Mouse (Mus musculus) gastrocnemius, postnatal 36 days (tissue): ENCODE results near the gene Kctd19. TPM values are rescaled to one million over a fixed set of nuclear protein-coding genes. Genes with fewer than 3 reads are reported as not detected.

Experiments used
- DNase-seq, 2 experiments: peaks; one replicate each; pipeline ENCODE4 v3.0.0; 2022
- intact Hi-C: fragments of 180-260 bp; cut with DNase I; formaldehyde crosslinking; loops from one replicate; pipeline ENCODE4 v1.15.1; 2025
- total RNA-seq, 2 experiments: library from RNA; stranded (reverse); gene quantifications; 2 replicates each; pipeline ENCODE4 v1.2.3; 2021

Kctd19 gene
- total RNA-seq, 2 experiments from 2014 or later: not detected

DNA sequence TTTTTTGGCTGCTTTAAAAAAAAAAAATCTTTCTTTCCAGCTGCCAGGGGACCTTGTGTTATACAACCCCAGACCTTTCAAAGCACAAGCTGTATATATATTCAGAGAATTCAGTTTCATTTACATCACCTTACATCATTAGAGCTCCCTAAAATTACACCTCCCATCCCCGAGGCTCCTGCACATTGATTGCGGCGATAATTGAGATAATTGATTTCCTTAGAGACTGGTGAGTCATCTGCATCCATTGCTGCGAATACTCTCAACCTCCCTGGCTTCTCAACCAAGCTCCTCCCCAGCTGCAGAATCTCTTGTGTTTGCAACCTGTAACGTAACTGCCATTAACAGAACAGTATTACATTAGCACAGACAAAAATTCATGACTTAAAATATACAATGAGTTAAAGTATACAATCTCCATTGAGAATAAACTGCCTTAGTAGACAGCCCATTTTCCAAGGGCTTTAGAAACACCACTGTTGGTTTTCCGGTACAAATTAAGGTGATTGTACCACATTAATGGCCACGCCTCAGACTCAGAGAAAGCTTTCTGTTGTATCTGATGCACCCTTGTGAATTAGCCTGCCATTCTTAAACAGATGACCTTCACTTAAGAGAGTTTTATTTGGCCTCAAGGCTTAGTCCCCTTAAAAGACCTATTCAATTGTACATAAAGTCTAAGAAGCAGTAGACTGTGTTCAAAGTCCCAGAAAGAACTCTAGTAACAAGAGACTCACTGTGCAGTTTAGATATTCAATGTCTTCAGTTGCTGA lies 18.6 kb upstream of the Kctd19 start:
- intact Hi-C loops: loop anchor here (1.0 kb wide), 1 partner anchor 11 kb away; no protein-coding TSS in a partner anchor
- no peak for DNase-seq

DNA sequence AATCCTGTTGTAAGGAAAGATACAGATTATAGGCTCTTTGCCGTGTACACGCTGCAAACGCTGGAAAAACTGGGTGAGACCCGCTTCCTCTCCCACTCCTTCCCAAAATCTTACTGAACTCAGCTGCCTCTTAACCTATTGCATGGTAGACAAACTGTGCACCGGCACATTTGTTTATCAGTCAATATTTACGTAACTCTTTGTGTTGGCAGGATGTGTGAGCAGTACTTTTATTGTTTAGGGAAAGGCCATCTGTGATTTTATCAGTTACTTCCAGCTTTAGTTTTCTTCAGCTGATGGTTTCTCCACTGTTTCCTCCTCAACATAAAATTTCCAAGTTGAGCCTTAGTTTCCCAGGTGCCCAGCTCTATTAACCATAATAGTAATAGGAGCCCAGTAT lies 13.6 kb upstream of the Kctd19 start:
- intact Hi-C loops: no loop called here
- no peak for DNase-seq

- intact Hi-C loops: no loop called here
- no peak for DNase-seq
These were observed 8.7 kb upstream of the Kctd19 start for GRCm38 (mm10) chr8:105422006-105422405.

DNA sequence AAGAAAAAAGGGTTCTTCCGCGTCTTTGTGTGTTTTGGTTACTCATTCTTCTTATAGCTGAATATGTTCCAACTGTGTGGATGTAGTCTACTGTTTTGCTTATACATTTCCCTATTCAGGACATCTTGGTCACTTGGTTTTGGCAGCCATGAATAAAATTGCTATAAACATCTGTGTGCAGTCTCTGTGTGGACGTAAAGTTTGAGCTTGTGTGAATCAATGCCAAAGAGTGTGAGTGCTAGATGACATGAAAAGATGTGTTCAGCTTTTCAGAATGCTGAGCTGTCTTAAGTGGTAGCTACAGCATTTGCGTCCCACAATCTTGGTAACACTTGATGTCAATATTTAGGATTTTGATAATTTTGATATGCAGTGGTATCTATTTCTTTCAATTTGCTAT lies 6.5 kb upstream of the Kctd19 start:
- intact Hi-C loops: no loop called here
- DNase-seq: no peak

DNA sequence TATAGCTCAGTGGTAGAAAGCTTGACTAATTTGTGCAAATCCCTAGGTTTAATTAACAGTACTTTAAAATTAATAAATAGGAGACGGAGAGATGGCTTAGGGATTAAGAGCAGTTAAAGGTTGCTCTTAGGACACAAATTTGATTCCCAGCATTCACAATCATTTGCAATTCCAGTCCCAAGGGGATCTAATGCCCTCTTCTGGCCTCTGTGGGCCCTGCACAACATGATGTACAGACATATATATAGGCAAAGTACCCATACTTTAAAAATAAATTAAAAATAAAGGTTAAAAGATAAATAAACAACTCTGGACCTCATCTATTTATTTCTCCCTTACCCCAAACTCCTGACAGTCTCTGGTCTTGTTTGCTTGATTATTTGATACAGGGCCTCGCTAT lies 5.7 kb upstream of the Kctd19 start:
- intact Hi-C loops: no loop called here

GRCm38 (mm10) chr8:105409947-105410346 lies 3.4 kb downstream of the Kctd19 start:
- intact Hi-C loops: no loop called here
- DNase-seq: no peak

More for the DNA sequence above, 5.7 kb upstream of the Kctd19 start:
- no peak for DNase-seq

DNA sequence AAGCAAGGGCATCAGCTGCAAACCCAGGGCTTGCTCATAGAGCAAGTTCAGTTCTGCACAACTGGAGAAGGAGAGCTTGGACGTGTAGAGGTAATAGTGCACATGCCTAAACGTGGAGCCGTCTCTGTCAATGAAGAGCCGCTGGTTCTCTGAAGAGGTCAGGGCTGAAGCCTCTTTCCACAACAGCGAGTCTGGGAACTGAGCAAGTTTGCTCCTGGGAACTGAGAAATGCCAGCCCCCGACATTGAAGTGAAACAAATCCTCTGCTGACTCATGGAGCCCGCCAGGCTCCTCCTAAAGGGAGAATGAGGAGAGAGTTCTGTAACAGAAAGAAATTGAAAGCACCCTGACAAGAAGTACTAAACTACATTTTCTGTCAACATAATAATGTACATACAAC lies 5.0 kb downstream of the Kctd19 start:
- intact Hi-C loops: no loop called here
- no peak for DNase-seq

- intact Hi-C loops: no loop called here
- DNase-seq: no peak
These were observed 6.9 kb downstream of the Kctd19 start for GRCm38 (mm10) chr8:105406416-105406815.

- no peak for DNase-seq
- intact Hi-C loops: loop anchor here (2.0 kb wide), 1 partner anchor 64 kb away; no protein-coding TSS in a partner anchor
These were observed 8.8 kb downstream of the Kctd19 start for GRCm38 (mm10) chr8:105404496-105404895.

DNA sequence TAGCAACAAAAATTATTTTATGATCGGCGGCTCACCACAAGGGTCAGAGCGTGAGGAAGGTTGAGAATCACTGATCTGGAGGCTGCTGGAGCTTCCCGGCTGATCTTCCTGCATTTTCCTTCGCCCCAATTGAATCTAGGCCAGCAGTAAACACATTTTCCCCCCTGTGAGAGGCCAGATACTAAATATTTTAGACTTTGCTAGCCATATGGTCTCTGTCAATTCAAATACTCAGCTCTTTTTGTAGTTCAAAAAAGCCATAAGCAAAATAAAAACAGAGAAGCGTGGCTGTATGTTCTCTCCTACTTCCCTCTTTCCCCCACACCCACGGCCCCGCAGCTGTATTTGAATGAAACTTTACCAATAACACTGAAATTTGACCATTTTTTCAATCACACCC lies 9.8 kb downstream of the Kctd19 start:
- no peak for DNase-seq
- intact Hi-C loops: no loop called here

- intact Hi-C loops: no loop called here
- DNase-seq: no peak
These were observed 13.3 kb downstream of the Kctd19 start for GRCm38 (mm10) chr8:105400016-105400415.

GRCm38 (mm10) chr8:105397747-105398146 lies 15.6 kb downstream of the Kctd19 start:
- no peak for DNase-seq
- intact Hi-C loops: loop anchor here (2.0 kb wide), 1 partner anchor 39 kb away; no protein-coding TSS in a partner anchor

- intact Hi-C loops: no loop called here
- DNase-seq: no peak
These were observed 19.4 kb downstream of the Kctd19 start for GRCm38 (mm10) chr8:105393915-105394314.

DNA sequence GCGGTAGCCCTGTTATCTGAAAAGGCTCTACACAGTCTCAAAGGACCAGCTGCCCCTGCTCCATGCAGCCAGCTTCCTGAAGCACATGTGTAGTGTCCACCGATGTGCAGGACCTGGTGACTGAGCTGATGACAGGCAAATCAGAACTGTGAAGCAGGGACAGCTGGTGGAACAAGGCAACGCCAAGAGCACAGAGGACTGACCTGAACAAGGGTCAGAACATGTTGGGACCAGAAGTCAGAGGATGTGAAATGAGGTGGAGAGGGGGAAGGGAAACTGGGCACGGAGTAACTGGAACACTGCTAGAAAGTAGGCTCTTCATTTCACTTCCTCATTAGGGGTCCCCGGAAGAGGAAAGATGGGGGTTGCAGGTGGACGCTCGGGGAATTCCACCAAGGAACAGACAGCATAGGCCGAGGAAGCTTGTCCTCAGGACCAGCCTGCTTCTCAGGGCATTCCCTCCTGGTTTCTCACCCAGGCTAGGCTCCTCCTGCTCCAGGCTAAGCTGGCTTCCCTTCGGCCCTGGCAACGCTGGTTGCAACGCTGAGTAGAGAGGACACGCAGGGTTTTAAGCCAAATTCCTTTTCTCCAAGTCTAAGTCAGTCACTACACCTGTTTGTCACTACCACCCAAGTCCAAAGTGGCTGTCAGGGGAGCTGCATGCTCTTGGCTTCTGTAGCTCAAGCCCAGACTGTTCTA lies 20.1 kb downstream of the Kctd19 start:
- DNase-seq: no peak
- intact Hi-C loops: no loop called here

GRCm38 (mm10) chr8:105389096-105389495 lies 24.2 kb downstream of the Kctd19 start:
- no peak for DNase-seq
- intact Hi-C loops: no loop called here

GRCm38 (mm10) chr8:105387151-105387550 lies 26.2 kb downstream of the Kctd19 start:
- no peak for DNase-seq
- intact Hi-C loops: no loop called here

GRCm38 (mm10) chr8:105384070-105384469 lies 29.2 kb downstream of the Kctd19 start:
- intact Hi-C loops: no loop called here
- no peak for DNase-seq

- intact Hi-C loops: no loop called here
These were observed 33.0 kb downstream of the Kctd19 start for GRCm38 (mm10) chr8:105380308-105380707.

DNA sequence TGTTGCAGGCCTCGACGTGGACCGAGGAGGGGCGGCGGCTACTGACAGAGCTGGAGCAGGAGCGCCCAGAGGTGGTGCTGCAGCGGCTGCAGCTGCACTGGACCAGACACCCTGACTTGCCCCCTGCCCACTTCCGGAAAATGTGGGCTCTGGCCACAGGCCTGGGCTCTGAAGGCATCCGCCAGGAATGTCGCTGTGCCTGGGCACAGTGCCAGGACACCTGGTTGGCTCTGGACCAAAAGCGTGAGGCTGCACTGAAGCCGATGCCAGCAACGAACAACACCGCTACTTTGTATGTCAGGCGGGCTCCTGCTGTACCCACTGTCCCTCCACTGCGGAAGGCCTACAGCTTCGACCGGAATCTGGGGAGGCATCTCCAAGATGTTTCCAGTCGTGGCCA lies 34.6 kb downstream of the Kctd19 start:
- intact Hi-C loops: no loop called here
- DNase-seq: no peak

More at GRCm38 (mm10) chr8:105380308-105380707, 33.0 kb downstream of the Kctd19 start:
- DNase-seq: peak in 1 of 2 experiments; percentile 12

- no peak for DNase-seq
- intact Hi-C loops: no loop called here
These were observed 38.8 kb downstream of the Kctd19 start for GRCm38 (mm10) chr8:105374513-105374966.

GRCm38 (mm10) chr8:105373032-105373431 lies 40.3 kb downstream of the Kctd19 start, which contains the start of gene Plekhg4:
Plekhg4 (plus strand) TSS chr8:105373274.
- DNase-seq: no peak
- intact Hi-C loops: no loop called here

GRCm38 (mm10) chr8:105372473-105372872 lies 40.8 kb downstream of the Kctd19 start:
- intact Hi-C loops: no loop called here
- no peak for DNase-seq
